In the genomic region with DNA sequence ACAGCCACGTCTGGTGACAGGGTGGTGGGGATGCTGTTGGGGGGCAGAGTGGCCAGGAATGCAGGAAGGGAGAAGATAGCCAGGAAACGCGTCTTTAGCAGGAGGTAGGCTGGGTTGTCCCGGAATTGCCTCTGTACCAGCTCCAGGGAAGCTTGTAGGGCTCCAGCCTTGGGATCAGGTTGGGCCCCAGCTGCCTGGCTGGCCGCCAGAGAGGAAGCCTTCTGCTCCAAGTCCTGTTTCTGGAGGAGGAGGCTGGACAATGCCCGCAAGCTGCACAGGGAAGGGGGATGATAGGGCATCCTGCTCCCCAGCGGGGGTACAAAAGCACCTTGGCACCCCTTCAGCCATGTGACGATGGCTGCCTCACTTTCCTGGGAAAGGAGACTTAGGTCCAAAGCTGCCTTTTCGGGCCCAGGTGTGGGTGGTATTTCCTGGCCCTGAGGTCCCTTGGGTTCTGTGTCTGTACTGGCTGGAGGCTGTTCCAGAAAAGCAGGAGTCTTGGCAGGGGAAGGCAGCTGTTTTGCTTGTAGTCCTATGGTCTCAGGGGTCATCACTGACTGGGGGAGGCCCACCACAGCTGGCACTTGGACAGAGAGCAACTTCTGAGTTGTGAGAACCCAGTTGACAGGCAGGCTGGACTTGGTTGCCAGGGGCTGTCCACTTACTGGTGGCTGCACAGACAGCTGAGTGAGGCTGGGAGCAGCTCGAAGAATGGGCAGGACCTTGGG, we compare ENCODE assay signal across 8 mouse cellular contexts. TPM values are rescaled to one million over a fixed set of nuclear protein-coding genes. Genes with fewer than 3 reads are reported as not detected.
DNase-seq lines count a peak whose midpoint lies in the region; ATAC-seq lines count a peak whose summit lies in the region.
"Had no signal": no experiment of that assay in that cellular context is flagged by ENCODE, and none has a peak within 500 bp of the region (broad histone marks: within the 10 kb centered on the region; RNA-seq: fewer than 3 reads in every experiment).

No protein-coding gene starts in this region.

- no peak for ATAC-seq in forebrain, embryonic 16.5 days

- intact Hi-C loops in left cerebral cortex, postnatal 14 days (cut with DNase I), result no loop called here

- no peak overlapping the region for H3K4me2 ChIP-seq in forebrain, embryonic 16.5 days (ENCODE audit: low read length)
- H3K4me2 ChIP-seq: hindbrain, embryonic 15.5 days had no signal

- peak; percentile 63 for DNase-seq in 3T3-L1 (ENCODE audit: low read depth, low spot score)
- DNase-seq in adrenal gland, adult 18-20 months (ENCODE audit: low spot score in 2 of 2), result peak; percentile 52 to 64
- peak; percentile 81 for DNase-seq in gastrocnemius, postnatal 25 days
- DNase-seq in kidney, postnatal 25 days, result peak; percentile 81 to 83
- DNase-seq in testis, postnatal 10 days (ENCODE audit: low spot score), result peak; percentile 90
- DNase-seq in left cerebral cortex, postnatal 14 days (ENCODE audit: low spot score in 2 of 2), result no peak

- no peak overlapping the region for H3K27ac ChIP-seq in forebrain, embryonic 16.5 days (ENCODE audit: low read length)
- H3K27ac ChIP-seq: hindbrain, embryonic 15.5 days had no signal

- no peak overlapping the region for H3K9ac ChIP-seq in forebrain, embryonic 16.5 days (replicated peaks; ENCODE audit: low read depth, low read length)
- H3K9ac ChIP-seq: hindbrain, embryonic 15.5 days had no signal

- no peaks in the 10 kb centered on the region for H3K27me3 ChIP-seq in forebrain, embryonic 16.5 days (replicated peaks; ENCODE audit: control insufficient read depth, insufficient read depth, low read length)
- H3K27me3 ChIP-seq: hindbrain, embryonic 15.5 days had no signal

- peaks cover 19% of the 10 kb centered on the region for H3K36me3 ChIP-seq in forebrain, embryonic 16.5 days (ENCODE audit: control insufficient read depth, insufficient read depth)

- H3K4me3 ChIP-seq in forebrain, embryonic 16.5 days (replicated peaks; ENCODE audit: low read length), result no peak overlapping the region
- H3K4me3 ChIP-seq: hindbrain, embryonic 15.5 days had no signal

- H3K9me3 ChIP-seq in forebrain, embryonic 16.5 days (ENCODE audit: control insufficient read depth, low read length), result no peaks in the 10 kb centered on the region
- H3K9me3 ChIP-seq: hindbrain, embryonic 15.5 days had no signal

- no peaks in the 10 kb centered on the region for H3K4me1 ChIP-seq in forebrain, embryonic 16.5 days (replicated peaks; ENCODE audit: control insufficient read depth, insufficient read depth, low read length)
- H3K4me1 ChIP-seq: hindbrain, embryonic 15.5 days had no signal

- WGBS in forebrain, embryonic 16.5 days, result 90% methylated on average over 10 of the region's 10 CpGs

RNA-seq across cellular contexts. Expression of gene Card9, which starts 4.2 kb away (rescaled TPM):
- total RNA-seq in adrenal gland, adult 18-20 months (2021), result 1 to 10 TPM; 1.9 to 2.0 TPM
- total RNA-seq in gastrocnemius, postnatal 25 days (2021), result under 1 TPM; 0.46 to 0.56 TPM
- polyA plus RNA-seq in forebrain, embryonic 16.5 days (2015; fragmentation: Nextera tagmentation; extraction: Ambion mirVana), result 2.2 and 2.3 TPM in 2 replicates
- 1 to 10 TPM; 2.4 to 2.8 TPM for total RNA-seq in left cerebral cortex, postnatal 14 days (2021)

RNA-seq across cellular contexts. Expression of gene Dnlz, which starts 13.0 kb away (rescaled TPM):
- total RNA-seq in adrenal gland, adult 18-20 months (2021), result 10 to 100 TPM; 21.4 to 27.0 TPM
- 10 to 100 TPM; 18.3 to 18.7 TPM for total RNA-seq in gastrocnemius, postnatal 25 days (2021)
- 30.4 and 32.5 TPM in 2 replicates for polyA plus RNA-seq in forebrain, embryonic 16.5 days (2015; fragmentation: Nextera tagmentation; extraction: Ambion mirVana)
- total RNA-seq in left cerebral cortex, postnatal 14 days (2021), result 10 to 100 TPM; 25.4 to 28.8 TPM

RNA-seq across cellular contexts. Expression of gene Snapc4, which starts 15.6 kb away (rescaled TPM):
- total RNA-seq in adrenal gland, adult 18-20 months (2021), result 10 to 100 TPM; 31.0 to 36.5 TPM
- 1 to 10 TPM; 5.7 to 5.9 TPM for total RNA-seq in gastrocnemius, postnatal 25 days (2021)
- 32.1 and 42.6 TPM in 2 replicates for polyA plus RNA-seq in forebrain, embryonic 16.5 days (2015; fragmentation: Nextera tagmentation; extraction: Ambion mirVana)
- total RNA-seq in left cerebral cortex, postnatal 14 days (2021), result 10 to 100 TPM; 66.3 to 68.0 TPM

RNA-seq across cellular contexts. Expression of gene Entr1, which starts 24.2 kb away (rescaled TPM):
- total RNA-seq in adrenal gland, adult 18-20 months (2021), result 100 to 1,000 TPM; 114 to 119 TPM
- total RNA-seq in gastrocnemius, postnatal 25 days (2021), result 10 to 100 TPM; 24.9 to 27.3 TPM
- polyA plus RNA-seq in forebrain, embryonic 16.5 days (2015; fragmentation: Nextera tagmentation; extraction: Ambion mirVana), result 194 and 208 TPM in 2 replicates
- total RNA-seq in left cerebral cortex, postnatal 14 days (2021), result 100 to 1,000 TPM; 172 to 175 TPM

RNA-seq across cellular contexts. Expression of gene Pmpca, which starts 24.2 kb away (rescaled TPM):
- 100 to 1,000 TPM; 139 to 150 TPM for total RNA-seq in adrenal gland, adult 18-20 months (2021)
- total RNA-seq in gastrocnemius, postnatal 25 days (2021), result 100 to 1,000 TPM; 128 to 139 TPM
- 95.3 and 100 TPM in 2 replicates for polyA plus RNA-seq in forebrain, embryonic 16.5 days (2015; fragmentation: Nextera tagmentation; extraction: Ambion mirVana)
- total RNA-seq in left cerebral cortex, postnatal 14 days (2021), result 100 to 1,000 TPM; 116 to 117 TPM

Comparison
In these comparisons a context has a peak if more than half of its experiments do, and no peak if none do; other contexts are left out.
1. DNase-seq: peak in 3T3-L1 (single experiment), adrenal gland, adult 18-20 months (2 of 2), gastrocnemius, postnatal 25 days (single experiment), kidney, postnatal 25 days (2 of 2) and testis, postnatal 10 days (single experiment); none in left cerebral cortex, postnatal 14 days (0 of 2).
2. RNA of gene Snapc4, which starts 15.6 kb away (total RNA-seq): 66.3 to 68.0 TPM in left cerebral cortex, postnatal 14 days and 31.0 to 36.5 TPM in adrenal gland, adult 18-20 months; 5.7 to 5.9 TPM in gastrocnemius, postnatal 25 days; every median in the first group is over 4 times any median in the second.